Mouse (Mus musculus) right cerebral cortex, adult 18-20 months (tissue): ENCODE results near the gene Flg.

ENCODE experiments used
- DNase-seq: peaks from one replicate; pipeline ENCODE4 v3.0.0; 2022; ENCODE audit warnings: mixed read lengths

Flg gene

DNA sequence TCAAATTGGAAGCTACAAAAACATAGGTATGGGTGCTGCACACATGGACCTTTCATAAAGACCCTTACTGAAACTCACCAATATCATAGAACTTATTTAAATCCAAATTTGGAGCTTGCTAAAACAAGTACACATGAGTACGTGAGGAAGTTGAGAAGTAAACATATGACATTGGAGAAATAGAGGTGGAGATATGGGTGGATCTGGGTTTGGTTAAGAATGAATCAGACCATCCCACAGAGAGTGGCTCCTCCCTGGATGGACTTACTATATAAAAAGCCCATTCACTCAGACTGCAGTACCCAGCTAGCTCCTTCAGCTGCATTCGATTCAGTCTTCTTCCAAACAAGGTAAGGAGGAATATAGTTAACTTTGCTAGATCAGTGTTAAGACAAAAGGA lies at the start of gene Flg:
Flg (plus strand) TSS at position 301 of the 400 bp plus-strand sequence.
- DNase-seq, result no peak

DNA sequence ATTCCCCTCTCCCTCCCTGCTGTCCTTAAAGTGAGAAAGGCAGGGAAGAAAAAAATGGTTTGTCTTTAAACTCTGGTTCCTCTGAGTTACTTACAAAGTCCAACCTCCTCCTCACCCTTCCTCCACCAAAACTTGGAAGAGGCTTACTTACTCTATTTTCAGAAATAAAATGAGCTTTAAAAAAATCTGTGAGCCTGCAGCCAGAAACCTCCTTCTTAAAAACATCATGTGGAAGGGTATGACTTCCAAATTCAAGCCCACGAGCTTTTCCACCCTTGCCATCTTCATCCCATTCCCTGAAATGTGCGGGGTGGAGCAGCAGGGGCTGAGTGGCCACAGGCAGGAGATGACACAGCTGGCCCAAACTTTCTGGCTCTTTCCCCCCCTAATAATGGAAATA lies 24.2 kb downstream of the Flg start:
- peak; percentile 43 for DNase-seq

DNA sequence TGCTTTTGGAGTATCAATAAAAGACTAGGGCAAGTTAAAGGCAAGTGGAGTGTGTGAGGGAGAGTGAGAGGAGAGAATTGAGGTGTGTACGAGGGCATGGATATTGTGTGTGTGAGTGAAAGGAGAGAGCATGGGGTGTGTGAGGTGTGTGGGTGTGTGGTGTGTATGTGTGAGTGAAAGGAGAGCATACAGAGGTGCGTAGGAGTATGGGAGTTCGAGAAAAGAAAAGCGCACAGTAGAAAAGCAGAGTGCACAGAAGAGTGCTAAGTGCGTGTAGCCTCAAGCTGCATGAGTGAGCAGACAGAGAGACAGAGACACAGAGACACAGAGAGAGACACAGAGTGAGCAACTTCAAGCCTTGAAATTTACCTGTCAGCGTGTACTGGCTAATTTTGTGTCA lies 26.5 kb downstream of the Flg start:
- peak; percentile 41 for DNase-seq

DNA sequence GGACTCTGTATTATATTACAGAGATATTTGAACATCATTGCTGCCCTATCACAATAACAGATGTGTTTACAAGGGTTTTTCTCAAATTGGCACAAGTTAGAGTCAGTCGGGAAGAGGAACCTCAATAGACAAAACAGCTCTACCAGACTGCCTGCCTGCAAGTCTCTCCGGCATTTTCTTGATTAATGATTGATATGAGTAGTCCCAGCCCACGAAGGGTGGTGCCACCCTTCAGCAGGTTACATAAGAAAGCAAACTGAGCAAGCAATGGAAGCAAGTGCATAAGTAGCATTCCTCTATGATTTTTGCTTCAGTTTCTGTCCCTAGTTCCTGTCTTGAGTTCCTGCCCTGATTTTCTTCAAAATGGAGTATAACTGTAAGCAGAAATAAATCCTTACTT lies 28.6 kb downstream of the Flg start:
- no peak for DNase-seq

DNA sequence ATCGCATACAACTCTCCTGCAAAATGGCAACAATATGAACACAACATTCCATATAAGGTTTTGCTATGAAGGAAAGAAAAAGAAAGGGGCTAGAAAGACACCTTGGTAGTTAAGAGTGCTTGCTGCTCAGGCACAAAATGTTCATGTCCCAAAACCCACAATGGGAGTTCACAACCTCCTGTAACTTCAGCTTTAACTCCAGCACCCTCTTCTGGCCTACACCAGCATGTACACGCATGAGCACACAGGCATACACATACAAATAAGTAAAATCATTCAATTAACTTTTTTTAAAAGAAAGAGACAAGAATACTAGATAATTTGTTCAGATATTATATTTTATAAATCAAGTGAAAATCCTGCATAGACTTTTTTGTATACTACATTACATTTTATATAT lies 32.8 kb downstream of the Flg start:
- DNase-seq, result no peak

DNA sequence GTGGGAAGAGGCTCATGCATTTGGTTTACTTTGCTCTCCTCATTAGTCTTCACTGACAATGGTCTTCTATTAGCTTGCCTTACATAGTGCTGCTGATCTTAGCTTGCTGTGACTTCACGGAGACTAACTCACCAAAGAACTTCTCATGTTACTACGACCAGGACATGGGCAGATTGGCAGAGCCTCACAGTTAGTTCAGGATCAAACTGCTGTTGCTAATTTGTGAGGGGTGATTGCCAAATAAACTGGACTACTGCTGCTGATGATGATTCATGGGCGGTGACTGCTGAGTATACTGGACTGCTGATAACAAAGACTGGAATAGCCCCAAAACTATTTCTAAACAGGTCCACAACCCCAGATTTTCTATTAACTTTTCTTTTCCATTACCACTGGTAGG lies 38.0 kb downstream of the Flg start:
- DNase-seq, result no peak

DNA sequence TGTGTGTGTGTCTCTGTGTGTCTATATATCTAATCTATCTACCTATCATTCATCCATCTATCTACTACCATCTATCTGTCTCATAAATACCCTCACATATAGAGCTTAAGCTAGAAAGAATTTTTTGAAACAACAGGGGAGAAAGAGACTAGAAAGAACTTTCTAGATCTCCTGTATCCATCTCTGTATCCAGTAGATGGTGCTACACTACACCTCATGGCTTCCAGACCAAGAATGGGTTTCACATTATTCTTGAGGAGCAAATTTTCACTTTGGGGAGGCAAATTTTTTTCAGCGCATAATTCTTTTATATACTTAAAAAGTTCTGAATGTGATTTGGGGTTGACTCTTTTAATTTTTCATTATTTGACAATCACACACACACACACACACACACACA lies 41.1 kb downstream of the Flg start:
- peak; percentile 12 for DNase-seq

DNA sequence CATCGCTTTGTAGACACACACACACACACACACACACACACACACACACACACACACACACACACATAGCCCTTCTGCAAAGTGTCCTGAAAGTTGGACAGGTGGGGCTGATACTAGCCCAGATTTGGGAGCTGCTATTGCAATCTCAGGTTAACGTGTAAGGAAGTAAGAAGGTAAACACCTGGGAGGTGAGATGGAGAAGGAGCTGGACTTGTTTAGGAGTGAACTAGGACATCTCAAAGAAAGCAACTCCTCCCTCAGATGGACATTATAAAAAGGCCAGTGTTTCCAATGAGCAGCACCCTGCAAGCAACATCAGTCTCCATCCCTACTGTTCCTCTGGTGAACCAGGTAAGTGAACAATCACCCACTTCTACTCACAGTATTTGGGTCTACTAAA lies 46.1 kb downstream of the Flg start, which contains the start of gene Hrnr:
Hrnr (plus strand) TSS at position 301 of the 400 bp plus-strand sequence.
- DNase-seq, result no peak

DNA sequence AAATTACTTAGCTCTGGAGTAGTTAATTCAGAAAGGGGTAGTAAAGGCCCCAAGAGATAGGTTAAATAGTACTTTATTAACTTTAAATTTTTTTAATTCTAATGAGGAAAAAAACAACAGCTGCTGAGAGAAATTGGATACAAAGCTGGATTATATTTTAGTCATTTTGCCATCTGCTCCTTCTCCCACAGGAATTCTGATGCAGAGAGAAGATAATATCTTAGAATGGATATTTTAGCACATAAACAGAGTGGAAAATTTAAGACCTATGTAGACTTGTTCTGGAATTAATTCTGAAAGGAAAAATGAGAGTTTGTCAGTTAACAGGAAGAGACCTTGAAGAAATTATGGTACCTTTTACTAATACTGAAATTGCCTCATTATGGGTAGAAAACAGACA lies 64.4 kb downstream of the Flg start:
- DNase-seq, result no peak

DNA sequence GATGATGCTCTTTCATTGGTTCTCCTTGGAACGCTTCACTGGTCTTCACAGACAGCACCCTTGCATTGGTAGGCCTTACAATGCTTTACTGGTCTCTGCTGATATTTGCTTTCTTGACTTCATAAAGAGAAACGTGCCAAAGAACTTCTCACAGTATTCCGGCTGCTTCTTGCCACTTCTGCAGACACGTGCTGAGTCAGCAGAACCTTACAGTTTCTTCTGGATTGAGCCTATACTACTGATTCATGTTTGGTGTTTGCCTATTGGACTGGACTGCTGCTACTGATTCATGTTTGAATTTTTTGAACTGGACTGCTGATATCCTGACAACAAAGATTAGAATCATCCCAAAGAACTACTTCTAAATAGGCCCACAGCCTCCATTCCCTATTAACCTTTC lies 66.7 kb downstream of the Flg start:
- no peak for DNase-seq
